Mouse (Mus musculus) erythroblast, embryonic 14.5 days (primary cell): Measurements from ENCODE around the gene Ccdc86. TPM values are rescaled to one million over a fixed set of nuclear protein-coding genes. Genes with fewer than 3 reads are reported as not detected.

Source experiments
- H3K27me3 ChIP-seq: 2 replicates; pipeline ENCODE4 v1.6.1; 2012; ENCODE audit warnings: inconsistent platforms; ENCODE audit not compliant: control insufficient read depth
- H3K36me3 ChIP-seq: 2 replicates; pipeline ENCODE4 v1.6.1; 2012; ENCODE audit warnings: mild to moderate bottlenecking, inconsistent platforms; ENCODE audit not compliant: control insufficient read depth
- H3K4me1 ChIP-seq: 2 replicates; pipeline ENCODE4 v1.6.1; 2012; ENCODE audit warnings: inconsistent platforms; ENCODE audit not compliant: control insufficient read depth
- H3K4me3 ChIP-seq: replicated peaks from 2 replicates; pipeline ENCODE3; 2012; ENCODE audit warnings: moderate library complexity, mild to moderate bottlenecking, inconsistent platforms
- H3K9me3 ChIP-seq: 2 replicates; pipeline ENCODE4 v1.6.1; 2012; ENCODE audit warnings: low read length, inconsistent platforms, mixed read lengths; ENCODE audit not compliant: control insufficient read depth
- GATA1 ChIP-seq: IDR thresholded peaks from 2 replicates; pipeline ENCODE4 v1.6.1; 2012; ENCODE audit warnings: low read length, inconsistent platforms, mixed read lengths
- TAL1 ChIP-seq: IDR thresholded peaks from 3 replicates; pipeline ENCODE4 v1.6.1; 2012; ENCODE audit warnings: low read length, inconsistent platforms, mixed read lengths
- polyA plus RNA-seq: library from polyadenylated mRNA; stranded (reverse); fragments of >175 nt; gene quantifications from 2 replicates; pipeline ENCODE4 v1.2.3, GENCODE M21; 2012

The Ccdc86 gene
- 1.2 and 1.4 TPM in 2 replicates for polyA plus RNA-seq

GRCm38 (mm10) chr19:10949112-10949511, at the start of gene Ccdc86:
Ccdc86 (minus strand) TSS chr19:10949266.
- H3K4me3 ChIP-seq: peak within 1 kb of the TSS; percentile 84
- TF ChIP-seq TAL1 (no peak), GATA1 (no peak)

GRCm38 (mm10) chr19:10993150-10993549, 44.1 kb upstream of the Ccdc86 start, which contains the start of gene Ms4a15:
Ms4a15 (minus strand) TSS chr19:10993250.
- Histone ChIP-seq H3K4me3 (no peak within 1 kb of the TSS), H3K9me3 (no peaks in the 10 kb centered on the region), H3K4me1 (no peaks in the 10 kb centered on the region), H3K36me3 (no peaks in the 10 kb centered on the region), H3K27me3 (no peaks in the 10 kb centered on the region)
- TF ChIP-seq TAL1: no peak
- no peak for TF ChIP-seq GATA1

More at GRCm38 (mm10) chr19:10949112-10949511, at the start of gene Ccdc86:
- Histone ChIP-seq H3K9me3 (no peaks in the 10 kb centered on the region), H3K4me1 (peaks cover 37% of the 10 kb centered on the region), H3K27me3 (peaks cover 9% of the 10 kb centered on the region), H3K36me3 (peaks cover 21% of the 10 kb centered on the region)

- Histone ChIP-seq H3K27me3 (no peaks in the 10 kb centered on the region), H3K4me3 (no peak overlapping the region), H3K9me3 (no peaks in the 10 kb centered on the region), H3K4me1 (no peaks in the 10 kb centered on the region), H3K36me3 (no peaks in the 10 kb centered on the region)
- TF ChIP-seq GATA1 (no peak), TAL1 (no peak)
Observed at GRCm38 (mm10) chr19:10991911-10992310, 42.8 kb upstream of the Ccdc86 start.

DNA sequence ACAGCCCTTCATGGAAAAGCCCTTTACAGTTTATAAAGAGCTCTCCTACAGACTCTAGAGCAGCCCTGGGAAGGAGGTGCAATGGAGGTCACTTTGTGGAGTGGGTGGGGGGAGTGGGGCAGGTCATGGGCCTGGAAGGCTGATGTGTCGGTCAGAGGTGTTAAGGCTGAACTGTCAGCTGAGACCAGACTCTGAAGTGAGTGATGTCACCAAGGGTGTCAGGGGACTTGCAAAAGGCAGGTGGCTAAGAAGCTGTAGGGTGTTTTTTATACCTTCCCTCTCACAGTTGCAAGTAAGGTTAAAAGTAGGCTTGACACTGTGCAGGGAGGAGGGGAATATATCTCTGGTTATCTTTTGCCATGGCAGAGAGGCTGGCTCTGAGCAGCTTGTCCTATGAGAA, 41.7 kb upstream of the Ccdc86 start:
- Histone ChIP-seq H3K9me3 (no peaks in the 10 kb centered on the region), H3K36me3 (no peaks in the 10 kb centered on the region), H3K4me3 (no peak overlapping the region), H3K4me1 (no peaks in the 10 kb centered on the region), H3K27me3 (no peaks in the 10 kb centered on the region)
- TF ChIP-seq TAL1 (no peak), GATA1 (no peak)

- H3K27me3 ChIP-seq: no peaks in the 10 kb centered on the region
- H3K4me3 ChIP-seq: no peak overlapping the region
- no peaks in the 10 kb centered on the region for H3K9me3 ChIP-seq
- TF ChIP-seq GATA1: no peak
- no peak for TF ChIP-seq TAL1
- H3K4me1 ChIP-seq: no peaks in the 10 kb centered on the region
- no peaks in the 10 kb centered on the region for H3K36me3 ChIP-seq
Observed at GRCm38 (mm10) chr19:10988563-10988962, 39.5 kb upstream of the Ccdc86 start.

DNA sequence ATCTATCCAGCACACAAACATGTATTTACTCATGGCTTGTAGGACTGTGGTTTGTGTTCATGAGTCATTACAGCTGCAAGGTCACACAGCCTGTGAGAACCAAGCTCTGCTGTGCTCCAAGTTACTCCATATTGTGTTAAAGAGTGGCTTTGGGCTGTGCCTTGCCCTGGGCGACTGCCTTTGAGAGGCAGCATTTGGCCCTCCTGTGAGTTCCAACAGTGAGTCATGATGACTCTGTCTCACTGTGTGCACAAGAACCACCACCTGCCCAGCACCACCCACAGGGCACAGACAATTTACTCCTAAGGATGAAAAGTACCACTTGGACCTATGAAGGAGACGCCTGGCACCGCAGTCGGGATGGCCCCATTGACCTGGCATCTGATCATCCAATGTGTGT, 36.8 kb upstream of the Ccdc86 start:
- Histone ChIP-seq H3K27me3 (no peaks in the 10 kb centered on the region), H3K4me1 (peaks cover 1% of the 10 kb centered on the region; the same call in 1 of the 2 replicates), H3K4me3 (no peak overlapping the region), H3K36me3 (no peaks in the 10 kb centered on the region), H3K9me3 (no peaks in the 10 kb centered on the region)
- TF ChIP-seq TAL1 (no peak), GATA1 (no peak)

- Histone ChIP-seq H3K4me3 (no peak overlapping the region), H3K36me3 (no peaks in the 10 kb centered on the region), H3K27me3 (no peaks in the 10 kb centered on the region), H3K9me3 (no peaks in the 10 kb centered on the region), H3K4me1 (peaks cover 5% of the 10 kb centered on the region)
- TF ChIP-seq TAL1 (no peak), GATA1 (no peak)
Observed at GRCm38 (mm10) chr19:10984551-10984950, 35.5 kb upstream of the Ccdc86 start.

DNA sequence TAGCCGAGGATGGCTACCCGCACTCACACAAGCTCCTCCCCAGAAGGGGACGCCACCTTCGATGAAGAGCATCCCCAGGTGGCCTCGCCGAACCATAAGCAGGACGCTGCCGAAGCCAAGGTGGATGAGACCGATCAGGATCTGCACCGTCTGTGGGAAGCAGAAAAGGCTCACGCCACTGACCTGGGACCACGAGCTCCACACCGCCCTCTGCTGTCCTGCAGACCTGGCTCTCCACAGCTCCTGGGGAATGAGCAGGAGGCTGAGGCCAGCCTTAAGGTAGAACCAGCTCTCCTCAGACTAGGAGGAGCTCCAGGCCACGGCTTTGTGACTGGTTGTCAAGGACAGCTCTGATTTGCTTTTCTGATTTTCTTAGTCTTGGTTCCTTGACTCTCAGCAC, 34.1 kb upstream of the Ccdc86 start:
- TF ChIP-seq GATA1 (no peak), TAL1 (no peak)
- no peak overlapping the region for H3K4me3 ChIP-seq

DNA sequence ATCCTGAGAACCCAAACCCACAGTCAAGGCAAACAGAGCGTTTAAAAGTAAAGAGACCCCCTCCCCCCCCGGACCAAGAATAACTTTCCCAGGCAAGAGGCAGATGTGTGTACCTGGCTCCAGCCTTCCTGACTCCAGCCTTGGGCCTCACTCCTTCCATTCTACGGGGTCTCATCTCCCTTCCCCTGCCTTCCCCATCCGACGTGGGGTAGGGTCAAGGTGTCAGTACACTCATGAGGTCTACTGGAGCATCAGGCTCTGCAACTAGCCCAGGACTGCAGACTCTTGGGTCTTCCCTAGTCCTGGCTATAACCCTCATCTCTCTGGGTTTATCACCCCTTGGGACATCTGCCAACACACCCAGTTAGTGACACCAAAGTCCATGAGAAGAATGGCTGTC, 31.1 kb upstream of the Ccdc86 start:
- TF ChIP-seq GATA1: no peak
- no peak overlapping the region for H3K4me3 ChIP-seq
- H3K9me3 ChIP-seq: no peaks in the 10 kb centered on the region
- no peaks in the 10 kb centered on the region for H3K36me3 ChIP-seq
- H3K4me1 ChIP-seq: peaks cover 5% of the 10 kb centered on the region
- H3K27me3 ChIP-seq: no peaks in the 10 kb centered on the region

More for the DNA sequence above, 34.1 kb upstream of the Ccdc86 start:
- Histone ChIP-seq H3K27me3 (no peaks in the 10 kb centered on the region), H3K36me3 (no peaks in the 10 kb centered on the region), H3K4me1 (peaks cover 5% of the 10 kb centered on the region), H3K9me3 (no peaks in the 10 kb centered on the region)
